Mouse (Mus musculus) adrenal gland, postnatal 14 days (tissue): ENCODE measurements around the gene Copg1. TPM values are rescaled to one million over a fixed set of nuclear protein-coding genes. Genes with fewer than 3 reads are reported as not detected.
A peak's percentile ranks its signal among the peaks of the same experiment; 100 is the strongest.

Source experiments
- DNase-seq: peaks from one replicate; pipeline ENCODE4 v3.0.0; 2021; ENCODE audit warnings: mixed read lengths
- long read RNA-seq, 2 experiments: library from polyadenylated mRNA; stranded (forward); transcript quantifications; one replicate each; pipeline ENCODE4 v2.0.0; 2021
- total RNA-seq: library from RNA; stranded (reverse); gene quantifications from 2 replicates; pipeline ENCODE4 v1.2.3, GENCODE M21; 2021

The Copg1 gene
- 93.2 and 98.2 TPM in 2 replicates for total RNA-seq
- long read RNA-seq, experiment 1, full-length matches to known transcripts = 145 of 184 reads
- long read RNA-seq, experiment 1, partial matches to known transcripts = 31 of 184 reads
- long read RNA-seq, experiment 1, other reads (novel, unspliced or antisense) = 8 of 184 reads
- long read RNA-seq, experiment 2, full-length matches to known transcripts = 101 of 142 reads
- long read RNA-seq, experiment 2, partial matches to known transcripts = 26 of 142 reads
- long read RNA-seq, experiment 2, other reads (novel, unspliced or antisense) = 15 of 142 reads

DNA sequence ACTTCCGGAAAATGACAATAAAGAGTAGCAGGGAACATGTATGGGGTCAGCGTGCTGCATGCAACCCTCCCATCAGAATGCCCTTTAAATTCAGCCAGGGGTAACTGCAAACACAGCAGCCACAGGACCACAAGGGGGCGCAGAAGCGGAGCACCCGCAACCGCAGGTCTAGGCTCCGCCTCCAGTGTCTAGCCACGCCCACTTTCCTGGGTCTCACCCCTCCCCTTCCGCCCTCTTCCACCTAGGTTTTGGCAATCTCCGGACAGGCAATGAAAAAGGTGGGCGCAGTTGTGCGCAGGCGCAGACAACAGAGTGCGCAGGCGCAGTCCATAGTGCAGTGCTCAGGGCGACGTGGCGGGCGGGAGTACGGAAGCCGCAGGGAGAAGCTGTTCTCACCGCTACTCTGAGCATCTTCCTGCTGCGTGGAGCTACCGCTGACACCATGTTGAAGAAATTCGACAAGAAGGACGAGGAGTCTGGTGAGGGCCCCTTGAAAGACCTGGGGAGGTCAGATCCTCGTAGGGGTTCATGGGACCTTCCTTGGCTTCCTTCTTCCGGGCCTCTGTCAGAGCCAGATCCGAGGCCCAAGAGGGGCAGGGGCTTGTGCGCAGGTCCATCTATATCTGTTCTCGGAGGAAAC lies at the start of gene Copg1:
Copg1 (plus strand) TSS at position 221 of the 640 bp plus-strand sequence.
- peak; percentile 100 for DNase-seq

GRCm38 (mm10) chr6:87838551-87839197 lies 48.9 kb upstream of the Copg1 start, which contains the start of gene Isy1:
Isy1 (minus strand) TSS chr6:87838798.
- peak; percentile 98 for DNase-seq

DNA sequence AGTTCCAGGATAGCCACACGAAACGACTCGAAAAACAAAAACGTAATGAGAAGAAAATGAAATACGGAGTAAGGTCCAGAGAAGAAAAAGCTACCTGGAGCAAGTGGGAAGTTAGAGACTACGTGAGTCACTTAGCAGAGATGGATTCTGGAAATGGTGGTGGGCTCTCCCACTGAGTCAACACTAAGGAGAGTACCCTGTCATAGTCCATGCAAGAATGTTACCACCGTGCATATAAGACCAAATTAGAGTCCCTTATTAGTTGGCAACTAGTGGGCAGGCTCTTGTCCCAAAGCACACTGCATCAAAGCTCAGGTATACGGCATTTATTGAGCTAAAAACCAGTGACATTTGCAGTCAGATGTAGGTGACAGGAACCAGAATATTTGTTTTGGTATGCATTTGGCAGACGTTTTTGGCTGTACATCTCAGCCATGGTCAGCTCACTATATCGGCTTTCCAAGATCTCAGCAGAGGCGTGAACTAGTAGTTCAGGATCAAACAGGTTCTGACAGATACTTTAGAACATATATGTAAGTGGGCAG lies 47.7 kb upstream of the Copg1 start:
- no peak for DNase-seq

DNA sequence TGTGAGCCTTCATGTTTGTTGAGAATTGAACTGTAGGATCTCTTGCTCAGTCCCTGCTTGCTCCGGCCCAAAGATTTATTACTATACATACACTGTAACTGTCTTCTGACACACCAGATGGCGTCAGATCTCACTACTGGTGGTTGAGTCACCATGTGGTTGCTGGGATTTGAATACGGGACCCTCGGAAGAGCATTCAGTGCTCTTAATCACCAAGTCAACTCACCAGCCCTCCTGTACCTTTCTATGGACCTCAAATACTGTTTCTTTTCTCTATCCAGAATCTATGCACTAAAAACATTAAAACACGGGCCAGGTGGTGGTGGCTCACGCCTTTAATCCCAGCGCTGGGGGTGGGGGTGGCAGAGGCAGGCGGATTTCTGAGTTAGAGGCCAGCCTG lies 46.0 kb upstream of the Copg1 start:
- no peak for DNase-seq

GRCm38 (mm10) chr6:87842254-87842653 lies 45.4 kb upstream of the Copg1 start:
- no peak for DNase-seq

GRCm38 (mm10) chr6:87845031-87845695 lies 42.5 kb upstream of the Copg1 start:
- DNase-seq = no peak

DNA sequence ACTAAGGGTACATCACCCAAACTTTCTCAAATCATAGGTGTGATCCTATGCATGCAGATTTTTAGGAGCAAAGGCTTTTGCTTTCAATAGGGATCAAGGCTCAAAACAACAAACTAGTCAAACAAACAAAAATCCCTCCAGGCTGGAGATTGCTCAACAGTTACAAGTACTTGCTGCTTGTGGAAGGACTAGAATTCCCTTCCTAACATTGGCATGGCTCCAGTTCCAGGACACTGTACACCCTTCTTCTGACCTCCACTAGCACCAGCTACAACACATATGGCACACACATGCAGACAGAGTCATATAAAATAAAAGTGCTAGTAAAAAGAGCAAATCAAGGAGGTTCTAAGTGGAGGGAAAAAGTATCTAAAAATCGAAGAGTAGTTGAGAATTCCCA lies 40.8 kb upstream of the Copg1 start:
- DNase-seq = no peak

- no peak for DNase-seq
Observed at GRCm38 (mm10) chr6:87849780-87850154, 37.8 kb upstream of the Copg1 start.

DNA sequence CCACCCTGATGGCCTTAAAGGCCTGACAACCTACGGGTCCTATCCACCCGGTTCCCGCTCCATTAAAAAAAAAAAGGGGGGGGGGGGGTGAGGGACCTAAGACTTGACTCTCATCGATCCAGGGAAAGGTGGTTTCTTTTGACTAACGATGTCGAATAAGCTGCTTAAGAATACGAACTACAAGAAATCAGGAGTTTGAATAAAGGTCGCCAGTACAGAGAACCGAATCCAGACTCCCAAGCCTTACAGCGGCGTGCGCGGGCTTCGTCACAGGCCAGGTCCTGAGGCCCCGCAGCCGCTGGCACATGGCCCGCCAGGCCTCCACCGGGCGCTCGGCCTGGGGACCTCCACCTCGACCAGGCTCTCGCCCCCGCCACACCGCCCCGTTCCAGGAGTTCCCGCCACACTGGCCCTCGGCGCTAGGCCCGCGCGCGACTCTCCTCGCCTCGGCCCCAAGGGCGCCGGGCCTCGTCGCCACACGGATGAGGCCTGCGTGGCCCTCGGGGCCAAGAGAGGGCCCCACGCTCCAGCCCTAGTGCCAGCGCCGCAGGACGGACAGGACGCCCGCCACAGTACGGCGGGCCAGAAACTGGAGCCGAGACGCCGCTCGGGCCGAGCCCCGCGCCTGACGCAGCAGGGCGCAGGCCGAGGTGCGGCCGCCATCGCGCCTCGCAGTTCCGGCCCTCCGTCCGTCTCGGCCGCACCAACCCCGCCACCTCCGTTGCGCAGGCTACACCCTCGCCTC lies 37.3 kb upstream of the Copg1 start:
- peak; percentile 75 for DNase-seq

DNA sequence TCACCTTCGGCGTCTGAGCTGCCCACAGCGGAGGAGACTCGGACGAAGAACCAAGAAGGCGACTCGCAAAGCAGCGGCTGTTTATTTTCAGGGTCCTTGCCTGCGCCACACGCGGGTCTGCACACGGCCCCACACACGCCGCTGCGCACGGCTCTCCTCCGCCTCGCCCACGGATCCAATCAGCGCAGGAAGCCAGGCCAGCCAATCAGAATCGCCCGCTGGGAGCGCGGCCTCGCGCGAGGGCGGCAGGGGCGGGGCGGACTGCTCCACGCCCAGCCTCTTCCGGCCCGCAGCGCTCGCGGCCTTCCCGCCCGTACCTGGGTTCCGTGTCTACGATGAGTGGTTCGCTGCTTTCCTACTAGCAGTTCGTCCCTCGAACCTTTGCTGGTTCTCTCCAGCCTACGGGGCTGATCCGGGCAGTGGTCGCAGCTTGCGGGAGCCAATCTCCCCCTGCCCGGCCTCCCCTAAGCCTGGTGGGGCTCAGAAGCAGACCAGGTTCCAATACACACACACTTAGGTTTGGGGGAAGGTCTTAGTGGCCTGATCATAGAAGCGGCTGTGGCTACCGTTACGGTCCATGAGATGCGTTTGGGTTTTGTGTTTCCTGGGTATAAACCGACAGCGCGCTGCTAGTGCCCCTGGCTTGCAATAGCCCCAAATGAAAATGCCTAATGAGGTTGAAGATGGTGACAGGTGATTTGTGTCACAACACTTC lies 36.6 kb upstream of the Copg1 start, which contains the start of gene Cnbp:
Cnbp (minus strand) TSS at position 207 of the 715 bp plus-strand sequence.
- DNase-seq = peak; percentile 98

DNA sequence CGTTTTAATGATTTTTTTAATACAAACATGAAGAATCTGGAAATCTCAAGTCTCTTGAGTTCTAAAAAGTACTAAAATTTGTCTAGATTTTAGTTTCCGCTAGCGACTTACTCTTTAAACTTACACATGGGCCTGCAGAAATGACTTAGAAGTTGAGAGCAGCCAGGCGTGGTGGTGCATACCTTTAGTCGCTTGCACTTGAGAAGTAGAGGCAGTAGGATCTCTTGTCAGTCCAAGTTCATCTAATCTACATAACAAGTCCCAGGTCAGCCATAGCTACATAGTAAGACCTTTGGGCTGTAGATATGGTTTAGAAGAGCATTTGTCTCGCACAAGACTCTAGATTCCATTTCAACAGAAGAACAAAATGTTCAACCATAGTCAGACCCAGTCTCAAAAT lies 35.7 kb upstream of the Copg1 start:
- no peak for DNase-seq

DNA sequence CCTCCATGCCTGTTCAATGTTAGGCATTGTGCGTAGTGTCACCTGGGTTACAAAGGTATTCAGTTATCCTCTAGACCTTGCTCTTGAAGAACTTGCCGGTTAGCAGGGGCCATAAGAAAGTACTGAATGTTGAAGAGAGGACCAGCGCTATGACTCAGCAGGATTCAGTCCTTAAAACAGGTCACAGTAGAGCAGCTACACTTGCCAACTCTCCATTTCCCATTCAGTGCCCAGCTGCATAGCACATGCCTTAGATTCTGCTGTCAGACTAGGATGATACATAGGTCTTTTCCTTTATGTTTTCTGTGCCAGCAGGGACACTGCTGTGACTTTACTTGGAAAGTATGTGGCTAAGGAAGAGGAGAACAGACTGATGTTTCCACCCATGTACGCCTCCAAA lies 34.2 kb upstream of the Copg1 start:
- DNase-seq = no peak

DNA sequence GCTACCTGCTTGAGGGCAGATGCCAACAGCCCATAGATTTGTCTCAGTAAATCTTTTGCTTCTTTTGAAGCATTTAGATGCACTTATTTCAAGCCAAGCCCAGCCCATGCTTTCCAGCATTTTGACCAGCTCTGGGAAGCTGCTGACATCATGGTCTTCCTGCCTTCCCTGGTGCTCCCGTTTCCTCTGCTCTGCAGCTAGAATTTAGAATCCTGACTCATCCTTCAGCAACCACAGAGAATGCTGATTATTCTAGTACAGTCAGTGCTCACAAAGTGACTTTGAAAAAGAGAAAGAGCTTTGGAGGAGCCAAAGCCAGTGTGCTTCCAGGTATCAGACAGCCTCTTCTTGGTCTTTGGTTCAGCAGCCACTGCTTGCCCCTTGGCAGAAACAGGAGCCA lies 30.5 kb upstream of the Copg1 start:
- DNase-seq = no peak

DNA sequence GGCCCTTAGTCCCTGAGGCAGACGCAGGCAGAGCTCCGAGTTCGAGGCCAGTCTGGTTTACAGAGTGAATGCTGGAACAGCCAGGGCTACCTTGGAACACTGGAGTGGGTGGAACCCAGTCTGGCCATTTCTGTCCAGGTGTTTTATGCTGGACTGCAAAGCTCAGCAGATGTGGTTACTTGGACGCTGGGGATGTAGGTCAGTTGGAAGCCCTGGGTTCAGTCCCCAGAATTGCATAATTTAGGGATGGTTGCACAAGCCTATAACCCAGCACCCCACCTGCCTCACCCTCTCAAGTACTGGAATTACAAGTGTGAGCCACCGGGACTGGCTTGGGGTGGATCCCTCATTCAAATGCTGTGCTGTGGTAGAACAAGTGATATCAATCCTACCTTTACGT lies 21.4 kb upstream of the Copg1 start:
- DNase-seq = no peak

DNA sequence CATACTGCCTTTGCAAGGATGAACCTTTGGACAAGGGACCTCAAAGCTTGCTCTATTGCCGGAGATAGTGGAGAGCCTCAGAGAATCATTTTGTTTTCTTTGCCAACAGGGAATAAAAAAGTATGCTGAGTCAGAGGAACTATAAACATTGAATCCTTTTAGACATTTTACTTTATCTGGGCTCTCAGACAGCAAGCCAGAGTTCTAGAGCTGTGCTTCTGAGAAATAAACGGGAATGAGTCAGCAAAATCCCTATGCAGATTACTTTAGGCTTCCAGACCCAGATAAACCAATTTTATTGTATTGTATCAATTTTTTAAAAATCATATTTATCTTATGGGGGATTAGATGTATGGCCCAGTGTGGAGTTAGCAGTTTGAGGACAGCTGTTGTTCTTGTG lies 20.4 kb upstream of the Copg1 start:
- DNase-seq = no peak

GRCm38 (mm10) chr6:87868871-87869506 lies 18.6 kb upstream of the Copg1 start:
- DNase-seq = peak; percentile 93

GRCm38 (mm10) chr6:87870440-87870839 lies 17.2 kb upstream of the Copg1 start:
- DNase-seq = no peak

GRCm38 (mm10) chr6:87871240-87871639 lies 16.4 kb upstream of the Copg1 start:
- no peak for DNase-seq

DNA sequence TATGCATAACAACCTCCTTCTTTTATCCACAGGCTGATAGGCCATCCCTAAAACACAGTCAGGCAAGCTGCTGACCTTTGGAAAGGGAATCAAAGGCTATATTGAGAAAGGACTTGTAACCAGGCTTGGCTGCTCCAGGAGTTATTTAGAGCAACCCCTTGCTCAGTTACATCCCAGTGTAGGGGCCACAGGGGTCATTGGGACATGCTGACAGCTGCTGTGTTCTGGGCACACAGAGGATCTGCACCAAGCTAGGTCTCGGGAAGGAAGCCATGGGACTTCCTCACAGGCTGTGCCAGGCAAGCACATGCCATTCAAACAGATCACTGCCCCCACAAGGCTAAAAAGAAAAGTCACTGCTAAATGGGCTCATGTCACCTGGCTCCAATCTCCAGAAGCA lies 14.5 kb upstream of the Copg1 start:
- no peak for DNase-seq

DNA sequence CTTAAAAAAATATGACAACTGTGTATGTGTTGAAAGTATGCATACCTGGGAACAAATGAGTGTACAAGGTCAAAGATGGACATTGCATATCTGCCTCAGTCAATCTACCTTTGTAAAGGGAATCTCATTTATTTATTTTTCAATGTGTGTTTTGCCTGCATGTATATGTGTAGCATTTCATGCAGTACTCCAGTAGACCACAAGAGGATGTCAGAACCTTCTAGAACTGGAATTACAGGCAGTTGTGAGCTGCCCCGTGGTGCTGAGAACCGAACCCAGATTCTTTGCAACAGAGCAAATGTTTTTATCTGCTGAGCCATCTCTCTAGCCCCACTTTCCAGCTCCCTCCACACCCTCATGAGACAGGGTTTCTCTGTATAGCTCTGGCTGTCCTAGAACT lies 13.7 kb upstream of the Copg1 start:
- no peak for DNase-seq

GRCm38 (mm10) chr6:87875083-87875482 lies 12.5 kb upstream of the Copg1 start:
- peak; percentile 35 for DNase-seq
